Mouse (Mus musculus) C2C12 (cell line): ENCODE results near the gene Ddx25. TPM values are rescaled to one million over a fixed set of nuclear protein-coding genes. Genes with fewer than 3 reads are reported as not detected.
A peak's percentile ranks its signal among the peaks of the same experiment; 100 is the strongest.

Source experiments
- H3K27me3 ChIP-seq: one replicate; pipeline ENCODE4 v1.6.1; 2011; ENCODE audit not compliant: control insufficient read depth, insufficient read depth, insufficient read length
- H3K36me3 ChIP-seq: one replicate; pipeline ENCODE4 v1.6.1; 2011; ENCODE audit not compliant: control insufficient read depth, insufficient read depth
- H3K4me3 ChIP-seq: one replicate; pipeline ENCODE4 v1.5.1; 2011; ENCODE audit warnings: mild to moderate bottlenecking, control low read depth; ENCODE audit not compliant: poor library complexity, insufficient read depth, severe bottlenecking
- H3K79me2 ChIP-seq: one replicate; pipeline ENCODE4 v1.6.1; 2011; ENCODE audit not compliant: control insufficient read depth, insufficient read depth
- H3K79me3 ChIP-seq: one replicate; pipeline ENCODE4 v1.6.1; 2011; ENCODE audit warnings: low read depth, control low read depth
- H3ac ChIP-seq: one replicate; pipeline ENCODE3; 2011; ENCODE audit warnings: low read depth; ENCODE audit not compliant: control insufficient read depth, insufficient read length
- CEBPB ChIP-seq: IDR thresholded peaks from one replicate; pipeline ENCODE4 v1.6.1; 2011; ENCODE audit warnings: low read depth, mild to moderate bottlenecking, control low read depth, moderate library complexity
- CTCF ChIP-seq: IDR thresholded peaks from one replicate; pipeline ENCODE4 v1.5.1; 2011; ENCODE audit not compliant: control insufficient read depth, insufficient read depth, insufficient read length
- FOSL1 ChIP-seq: IDR thresholded peaks from one replicate; pipeline ENCODE4 v1.8.0; 2011; ENCODE audit warnings: mild to moderate bottlenecking, low read length; ENCODE audit not compliant: poor library complexity, insufficient read depth, severe bottlenecking
- MAX ChIP-seq: IDR thresholded peaks from one replicate; pipeline ENCODE4 v1.6.1; 2011; ENCODE audit warnings: mild to moderate bottlenecking, control low read depth
- MYOD1 ChIP-seq: IDR thresholded peaks from one replicate; pipeline ENCODE4 v1.6.1; 2011; ENCODE audit warnings: low read depth; ENCODE audit not compliant: control insufficient read depth, insufficient read length
- MYOG ChIP-seq: IDR thresholded peaks from one replicate; pipeline ENCODE4 v1.6.1; 2011; ENCODE audit not compliant: control insufficient read depth, insufficient read length; ENCODE audit errors: extremely low read depth
- USF1 ChIP-seq: IDR thresholded peaks from one replicate; pipeline ENCODE4 v1.6.1; 2011; ENCODE audit warnings: low read depth, mild to moderate bottlenecking, control low read depth, moderate library complexity
- polyA plus RNA-seq: library from polyadenylated mRNA; unstranded; fragments of >200 nt; fragmentation: generic; extraction: Trizol; gene quantifications from one replicate; pipeline ENCODE4 v1.2.1, GENCODE M21; 2012; ENCODE audit warnings: missing spikeins

The Ddx25 gene
- polyA plus RNA-seq, 1 experiment, result under 0.01 TPM

DNA sequence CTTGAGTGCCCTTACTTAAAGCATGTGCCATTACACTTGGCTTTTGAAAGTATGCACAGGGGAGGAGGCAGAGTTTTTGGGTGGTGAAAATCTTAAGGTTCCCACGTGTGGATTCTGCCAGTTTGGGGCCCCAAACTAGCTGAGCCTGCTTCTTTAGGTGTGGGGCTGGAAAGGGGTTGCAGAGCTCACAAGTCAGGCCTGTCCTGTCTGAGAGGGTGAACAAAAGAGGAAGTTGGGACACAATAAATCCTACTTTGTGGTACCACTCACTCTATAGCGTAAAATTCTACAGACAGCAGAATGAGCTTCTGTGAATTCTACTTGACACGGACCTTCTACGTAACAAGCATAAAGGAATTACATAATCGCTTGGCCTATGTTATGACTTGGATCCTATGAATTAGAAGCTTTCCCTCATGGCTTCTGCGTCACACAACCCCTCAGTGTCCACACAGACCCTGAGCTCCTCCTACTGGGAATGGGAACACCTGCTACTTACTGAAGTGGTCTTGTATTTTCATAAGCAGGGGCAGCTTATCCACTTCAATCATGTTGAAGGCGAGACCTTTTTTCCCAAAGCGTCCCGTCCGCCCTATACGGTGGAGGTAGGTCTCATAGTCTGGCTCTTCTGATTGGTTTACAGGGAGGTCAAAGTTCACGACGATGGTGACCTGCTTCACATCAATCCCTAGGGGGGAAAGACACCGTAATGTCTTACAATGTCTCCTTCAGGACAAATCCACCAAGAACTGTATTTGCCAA is 15.0 kb downstream of the Ddx25 start:
- Histone ChIP-seq H3ac (no peak overlapping the region), H3K36me3 (no peaks in the 10 kb centered on the region), H3K27me3 (no peaks in the 10 kb centered on the region), H3K79me2 (no peaks in the 10 kb centered on the region), H3K79me3 (no peaks in the 10 kb centered on the region), H3K4me3 (no peak overlapping the region)
- TF ChIP-seq MYOD1 (no peak), FOSL1 (no peak), CEBPB (no peak), CTCF (no peak), MAX (no peak), MYOG (no peak), USF1 (no peak)

DNA sequence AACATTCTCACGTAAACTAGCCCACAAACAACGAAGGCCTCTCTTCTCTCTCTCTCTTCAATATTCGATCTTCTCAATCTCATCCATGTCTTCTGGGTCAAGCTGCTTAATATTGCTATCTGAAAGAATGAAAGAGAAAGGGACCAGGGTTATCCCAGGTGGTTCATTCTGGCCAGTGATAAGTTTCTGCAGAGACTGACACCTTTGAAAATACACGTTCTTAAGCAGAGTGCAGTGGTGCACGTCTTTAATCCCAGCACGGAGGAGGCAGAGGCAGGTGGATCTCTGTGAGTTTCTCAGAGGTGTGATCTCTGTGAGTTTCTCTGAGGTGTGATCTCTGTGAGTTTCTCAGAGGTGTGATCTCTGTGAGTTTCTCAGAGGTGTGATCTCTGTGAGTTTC is 16.4 kb downstream of the Ddx25 start:
- no peaks in the 10 kb centered on the region for H3K79me2 ChIP-seq
- TF ChIP-seq CTCF (no peak), MAX (no peak), MYOG (no peak), CEBPB (no peak), FOSL1 (no peak)
- no peaks in the 10 kb centered on the region for H3K27me3 ChIP-seq
- no peak overlapping the region for H3ac ChIP-seq
- H3K79me3 ChIP-seq, result no peaks in the 10 kb centered on the region
- H3K4me3 ChIP-seq, result no peak overlapping the region
- no peaks in the 10 kb centered on the region for H3K36me3 ChIP-seq

DNA sequence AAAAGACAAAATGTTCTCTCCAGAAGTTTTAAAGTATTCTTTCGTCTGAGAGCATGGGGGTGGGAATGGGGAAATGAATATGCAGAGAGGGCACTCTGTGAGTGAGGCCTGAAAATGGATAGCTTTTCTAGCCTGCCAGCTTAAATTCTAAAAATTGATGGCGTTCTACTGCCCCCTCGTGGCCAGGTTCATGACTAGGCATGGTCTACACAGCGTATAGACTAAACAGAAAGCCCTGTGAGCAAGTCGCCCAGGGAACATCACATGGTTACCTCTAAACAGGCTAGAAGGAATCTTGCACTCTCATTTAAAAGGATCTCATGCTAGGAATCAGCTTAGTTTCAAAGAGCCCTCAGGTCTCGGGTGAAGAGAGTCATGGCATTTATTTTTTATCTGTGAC is 16.8 kb downstream of the Ddx25 start:
- Histone ChIP-seq H3K79me3 (no peaks in the 10 kb centered on the region), H3K4me3 (no peak overlapping the region), H3K79me2 (no peaks in the 10 kb centered on the region), H3K36me3 (no peaks in the 10 kb centered on the region), H3K27me3 (no peaks in the 10 kb centered on the region), H3ac (no peak overlapping the region)
- TF ChIP-seq FOSL1 (no peak), CTCF (peak; percentile 28)

DNA sequence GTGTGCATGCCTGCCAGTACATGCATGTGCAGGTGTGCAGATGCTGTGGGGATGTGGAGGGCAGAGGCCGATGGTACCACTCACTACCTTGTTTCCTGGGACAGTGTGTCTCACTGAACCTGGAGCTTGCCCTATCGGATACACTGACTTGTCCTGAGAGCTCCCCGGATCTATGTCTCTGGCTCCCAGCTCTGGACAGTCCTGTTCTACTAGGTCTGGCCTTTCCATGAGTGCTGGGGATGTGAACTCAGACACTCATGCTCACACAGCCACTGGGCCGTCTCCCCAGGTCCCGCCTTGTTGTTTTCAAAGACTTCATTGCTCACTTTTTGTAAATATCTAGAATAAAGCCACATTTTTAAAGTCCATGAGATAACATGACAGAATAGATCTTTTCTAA is 17.3 kb downstream of the Ddx25 start:
- TF ChIP-seq MYOG (no peak), CTCF (no peak), USF1 (no peak), MYOD1 (no peak), CEBPB (no peak), FOSL1 (no peak), MAX (no peak)
- Histone ChIP-seq H3K79me3 (no peaks in the 10 kb centered on the region), H3K4me3 (no peak overlapping the region), H3K36me3 (no peaks in the 10 kb centered on the region), H3ac (no peak overlapping the region), H3K79me2 (no peaks in the 10 kb centered on the region), H3K27me3 (no peaks in the 10 kb centered on the region)

DNA sequence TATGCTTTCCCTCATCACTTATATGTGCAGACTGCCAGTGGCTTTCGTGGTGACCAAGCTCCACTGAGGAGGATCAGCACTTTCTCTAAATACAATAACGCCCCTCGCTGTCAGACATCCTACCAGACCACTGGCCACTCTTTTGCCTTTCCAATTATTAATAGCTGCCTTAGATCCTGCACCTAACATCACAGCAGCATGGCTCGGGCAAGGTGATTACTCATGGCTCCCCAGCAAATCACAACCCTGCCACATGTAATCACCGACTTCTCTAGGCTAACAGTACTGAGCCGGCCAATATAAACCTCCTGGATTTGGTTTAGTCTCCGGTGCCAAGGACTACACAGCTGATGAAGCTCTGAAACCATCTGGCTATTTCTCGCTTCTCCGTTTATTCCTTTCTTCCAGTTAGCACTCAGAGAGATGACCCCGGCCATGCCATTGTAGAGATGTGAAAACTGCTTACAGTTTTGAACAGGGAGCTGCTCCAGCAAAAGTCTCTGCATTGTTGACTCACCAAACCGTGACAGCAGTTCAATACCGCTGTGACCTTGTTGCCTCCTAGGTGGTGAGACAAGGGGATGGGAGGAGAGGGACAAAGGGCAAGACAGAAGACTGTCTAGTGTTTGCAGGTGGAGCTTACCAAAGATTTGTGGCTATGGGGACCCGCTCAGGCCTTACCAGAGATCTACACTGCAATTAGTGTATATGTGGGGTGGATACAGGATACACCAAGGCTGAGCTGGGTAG is 19.2 kb downstream of the Ddx25 start:
- H3K36me3 ChIP-seq, result no peaks in the 10 kb centered on the region
- H3K27me3 ChIP-seq, result no peaks in the 10 kb centered on the region
- H3K79me3 ChIP-seq, result no peaks in the 10 kb centered on the region
- TF ChIP-seq MYOD1 (no peak), CEBPB (no peak), FOSL1 (no peak), USF1 (no peak), MYOG (no peak), CTCF (no peak), MAX (no peak)
- no peaks in the 10 kb centered on the region for H3K79me2 ChIP-seq
- H3K4me3 ChIP-seq, result no peak overlapping the region
- no peak overlapping the region for H3ac ChIP-seq

DNA sequence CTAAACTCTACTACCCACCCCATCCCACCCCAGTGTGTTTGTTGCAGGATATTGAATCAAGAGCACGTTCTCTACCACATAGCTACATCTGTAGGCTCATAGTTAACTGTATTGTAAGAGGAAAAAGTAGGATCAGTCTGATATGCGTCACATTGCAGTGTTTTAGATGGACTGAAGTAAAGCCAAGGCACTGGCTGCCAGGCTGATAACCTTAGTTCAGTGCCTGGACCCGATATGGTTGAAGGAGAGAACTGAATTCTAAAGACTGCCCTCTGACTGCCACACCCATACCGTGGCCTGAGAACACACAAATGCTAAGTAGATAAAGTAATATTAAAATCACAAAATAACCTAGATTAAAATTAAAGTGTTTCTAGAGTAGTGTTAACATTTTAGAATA is 22.5 kb downstream of the Ddx25 start:
- H3K79me2 ChIP-seq, result no peaks in the 10 kb centered on the region
- no peak overlapping the region for H3ac ChIP-seq
- H3K79me3 ChIP-seq, result no peaks in the 10 kb centered on the region
- no peaks in the 10 kb centered on the region for H3K27me3 ChIP-seq
- no peak for TF ChIP-seq MAX
- H3K36me3 ChIP-seq, result no peaks in the 10 kb centered on the region
- no peak overlapping the region for H3K4me3 ChIP-seq
